Mouse (Mus musculus) heart, embryonic 16.5 days (tissue): ENCODE results near the gene Zfp871. TPM values are rescaled to one million over a fixed set of nuclear protein-coding genes. Genes with fewer than 3 reads are reported as not detected.

Experiments
- polyA plus RNA-seq: library from polyadenylated mRNA; unstranded; fragments of >200 nt; fragmentation: Nextera tagmentation; extraction: Ambion mirVana; gene quantifications from 2 replicates; pipeline ENCODE4 v1.2.1, GENCODE M21; 2015

The Zfp871 gene
- polyA plus RNA-seq, 1 experiment from 2014 or later, result 18.0 TPM

Other genes starting within 250 kb of the Zfp871 start
- not detected in 2 replicates for gene Cyp4f37, start 167.0 kb downstream of the Zfp871 start, polyA plus RNA-seq
- gene Cyp4f40, start 129.4 kb downstream of the Zfp871 start, polyA plus RNA-seq, result not detected in 2 replicates
- not detected in 2 replicates for gene Cyp4f15, start 102.7 kb downstream of the Zfp871 start, polyA plus RNA-seq
- 0.88 and 0.92 TPM in 2 replicates for gene Zfp811, start 21.6 kb upstream of the Zfp871 start, polyA plus RNA-seq
- 6.0 and 8.1 TPM in 2 replicates for gene Zfp799, start 42.0 kb upstream of the Zfp871 start, polyA plus RNA-seq
- 6.7 TPM in 2 replicates for gene Zfp870, start 103.4 kb upstream of the Zfp871 start, polyA plus RNA-seq
- gene Cyp4f14, start 129.1 kb upstream of the Zfp871 start, polyA plus RNA-seq, result 0.96 TPM in 1 of 2 replicates, not detected in the other
- 9.5 and 11.3 TPM in 2 replicates for gene Cyp4f13, start 159.1 kb upstream of the Zfp871 start, polyA plus RNA-seq
- gene Zfp472, start 177.5 kb upstream of the Zfp871 start, polyA plus RNA-seq, result 6.6 and 6.7 TPM in 2 replicates
- 7.9 and 8.2 TPM in 2 replicates for gene Zfp952, start 204.8 kb upstream of the Zfp871 start, polyA plus RNA-seq
- gene Zfp763, start 245.1 kb upstream of the Zfp871 start, polyA plus RNA-seq, result 5.8 and 6.8 TPM in 2 replicates